Mouse (Mus musculus) heart, adult 18-20 months (tissue): Measurements from ENCODE around the gene Sept10. TPM values are rescaled to one million over a fixed set of nuclear protein-coding genes. Genes with fewer than 3 reads are reported as not detected.

ENCODE experiments used
- DNase-seq, 2 experiments: peaks; one replicate each; pipeline ENCODE4 v3.0.0; 2021 to 2022; ENCODE audit warnings: mixed read lengths in 1 of 2
- long read RNA-seq, 2 experiments: library from polyadenylated mRNA; stranded (forward); transcript quantifications; one replicate each; pipeline ENCODE4 v2.0.0; 2021
- total RNA-seq, 2 experiments: library from RNA; stranded (reverse); gene quantifications; 2 replicates each; pipeline ENCODE4 v1.2.3; 2021

The Sept10 gene
- 10 to 100 TPM; 15.0 to 16.6 TPM for total RNA-seq
- long read RNA-seq, experiment 1, partial matches to known transcripts: 1 of 6 reads
- long read RNA-seq, experiment 1, other reads (novel, unspliced or antisense): 3 of 6 reads
- long read RNA-seq, experiment 2, partial matches to known transcripts: 0 of 2 reads
- long read RNA-seq, experiment 2, other reads (novel, unspliced or antisense): 1 of 2 reads

DNA sequence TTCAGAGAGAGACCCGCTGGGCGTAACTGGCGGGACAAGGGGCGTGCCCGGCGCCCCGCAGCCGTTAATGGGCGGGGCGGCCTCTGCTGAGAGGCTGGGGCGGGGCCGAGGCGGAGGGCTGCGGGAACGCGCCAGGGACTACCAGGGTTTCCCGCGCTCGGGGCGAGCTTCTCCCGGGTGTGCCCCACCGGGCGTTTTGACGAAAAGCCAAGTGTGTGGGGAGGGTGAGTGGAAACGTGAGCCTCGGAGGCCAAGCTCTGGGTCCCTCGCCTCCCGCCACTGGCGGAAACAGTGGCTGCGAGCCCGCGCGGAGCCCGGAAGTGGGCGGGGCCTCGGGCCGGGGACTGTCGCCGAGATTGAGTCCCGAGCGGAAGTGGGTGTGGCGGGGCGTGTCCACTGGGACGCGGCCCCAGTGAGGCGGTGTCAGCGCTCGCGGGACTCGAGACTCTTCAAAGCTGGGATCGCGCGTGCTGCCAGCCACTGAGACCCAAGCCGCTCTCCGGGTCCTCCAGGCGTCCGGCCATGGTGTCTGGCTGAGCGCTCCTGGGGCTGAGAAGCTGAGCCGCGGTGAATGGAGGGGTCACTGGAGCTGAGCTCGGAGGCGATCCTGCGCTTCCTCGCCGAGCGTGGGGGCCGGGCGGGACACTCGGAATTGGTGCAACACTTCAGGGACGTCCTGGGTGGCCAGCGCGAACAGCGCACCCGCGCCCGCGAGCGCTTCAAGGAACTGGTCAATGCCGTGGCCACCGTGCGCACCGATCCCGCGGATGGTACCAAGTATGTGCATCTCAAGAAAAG is at the start of gene Sept10, which contains the start of gene Sowahc:
Sept10 (minus strand) TSS at position 375 of the 798 bp plus-strand sequence.
Sowahc (plus strand) TSS at position 481 of the 798 bp plus-strand sequence.
- DNase-seq: peak; percentile 98 to 99

GRCm38 (mm10) chr10:59268754-59269153 is 47.1 kb upstream of the Sept10 start:
- no peak for DNase-seq

GRCm38 (mm10) chr10:59268109-59268508 is 46.5 kb upstream of the Sept10 start:
- DNase-seq: no peak

GRCm38 (mm10) chr10:59267275-59267674 is 45.6 kb upstream of the Sept10 start:
- no peak for DNase-seq

- DNase-seq: peak; percentile 49 to 56
Measured at GRCm38 (mm10) chr10:59266097-59266496, 44.5 kb upstream of the Sept10 start.

- DNase-seq: peak; percentile 26 to 47
Measured at GRCm38 (mm10) chr10:59265674-59266073, 44.0 kb upstream of the Sept10 start.

- DNase-seq: peak; percentile 17 to 27
Measured at GRCm38 (mm10) chr10:59265067-59265466, 43.4 kb upstream of the Sept10 start.

- DNase-seq: no peak
Measured at GRCm38 (mm10) chr10:59262979-59263378, 41.3 kb upstream of the Sept10 start.

GRCm38 (mm10) chr10:59262021-59262420 is 40.4 kb upstream of the Sept10 start:
- DNase-seq: no peak

GRCm38 (mm10) chr10:59261603-59262002 is 40.0 kb upstream of the Sept10 start:
- DNase-seq: no peak

- no peak for DNase-seq
Measured at GRCm38 (mm10) chr10:59259572-59259971, 37.9 kb upstream of the Sept10 start.

DNA sequence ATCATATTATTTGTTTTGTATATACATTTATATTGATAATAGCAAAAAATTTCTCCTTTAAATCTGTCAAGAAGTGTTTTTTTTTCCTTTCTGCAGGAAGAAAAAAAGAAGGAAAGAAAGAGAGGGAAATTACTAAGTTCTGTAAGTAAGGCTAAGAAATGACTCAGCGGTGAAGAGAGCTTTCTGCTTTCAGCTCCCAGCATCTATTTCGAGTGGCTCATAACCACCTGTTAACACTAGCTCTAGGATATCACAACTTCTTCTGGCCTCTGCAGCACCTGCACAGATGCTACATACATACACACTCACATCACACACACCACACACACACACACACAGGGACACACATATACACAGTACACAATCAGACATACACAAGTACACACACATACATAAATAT is 34.9 kb upstream of the Sept10 start:
- DNase-seq: no peak

DNA sequence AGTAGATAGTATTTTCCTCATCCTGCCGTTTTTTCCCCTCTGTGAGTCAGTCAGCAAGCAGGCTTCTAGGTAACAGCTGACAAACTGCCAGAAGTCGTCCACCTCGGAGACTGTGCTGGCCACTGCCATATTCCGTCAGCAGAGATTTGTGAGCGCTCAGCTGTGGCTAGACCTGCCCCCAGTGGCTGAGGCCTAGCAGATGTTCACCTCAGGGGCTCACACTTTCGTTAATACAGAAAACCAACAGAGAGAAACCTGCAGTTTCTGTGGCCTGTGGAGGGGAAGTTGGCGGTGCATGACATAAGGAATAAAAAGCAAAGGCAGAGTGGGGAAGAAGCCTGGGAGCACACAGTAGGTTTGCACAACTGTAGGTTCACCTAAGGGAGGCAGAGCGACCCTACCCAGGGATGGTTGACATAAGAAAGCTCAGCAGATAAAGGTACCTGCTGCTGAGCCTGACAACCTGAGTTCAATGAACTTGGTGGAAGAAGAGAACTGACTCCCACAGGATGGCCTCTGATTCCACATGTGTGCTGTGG is 32.0 kb upstream of the Sept10 start:
- DNase-seq: no peak

GRCm38 (mm10) chr10:59252396-59252795 is 30.7 kb upstream of the Sept10 start:
- no peak for DNase-seq

DNA sequence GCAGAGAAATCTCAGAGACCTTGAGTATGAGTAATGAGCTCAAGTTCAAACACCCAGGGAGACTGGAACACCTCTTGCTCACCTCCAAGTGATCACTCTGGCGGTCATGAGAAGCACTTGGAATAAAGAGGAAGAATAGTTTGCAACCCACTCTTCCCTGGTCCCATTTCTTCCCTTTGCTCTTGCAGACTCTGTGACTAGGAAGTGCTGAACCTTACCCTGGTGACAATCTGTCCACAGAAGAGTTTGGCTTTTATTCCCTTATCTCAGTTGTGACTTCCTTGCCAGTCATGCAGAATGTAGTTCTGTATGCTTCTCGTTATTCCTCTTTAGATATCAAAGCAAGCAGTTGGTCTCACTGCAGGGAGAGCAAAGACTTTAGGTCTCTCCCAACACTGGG is 30.3 kb upstream of the Sept10 start:
- DNase-seq: no peak

DNA sequence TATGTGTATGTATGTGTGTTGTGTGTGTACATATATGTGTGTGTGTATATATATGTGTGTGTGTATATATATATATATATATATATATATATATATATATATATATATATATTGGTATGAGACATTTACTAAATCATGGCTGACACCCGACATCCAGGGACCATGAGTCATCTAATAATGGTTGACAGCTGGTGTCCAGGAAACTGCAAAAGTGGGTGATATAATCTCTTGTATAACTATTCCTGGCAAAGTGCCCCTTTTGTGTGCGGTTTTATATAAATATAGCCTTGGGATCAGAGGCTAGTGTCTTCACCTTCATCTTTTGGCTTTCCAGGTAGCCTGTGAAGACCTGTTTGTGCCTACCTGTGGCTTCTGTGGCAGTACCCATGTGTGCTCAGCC is 29.0 kb upstream of the Sept10 start:
- DNase-seq: no peak

GRCm38 (mm10) chr10:59249531-59249930 is 27.9 kb upstream of the Sept10 start:
- no peak for DNase-seq

DNA sequence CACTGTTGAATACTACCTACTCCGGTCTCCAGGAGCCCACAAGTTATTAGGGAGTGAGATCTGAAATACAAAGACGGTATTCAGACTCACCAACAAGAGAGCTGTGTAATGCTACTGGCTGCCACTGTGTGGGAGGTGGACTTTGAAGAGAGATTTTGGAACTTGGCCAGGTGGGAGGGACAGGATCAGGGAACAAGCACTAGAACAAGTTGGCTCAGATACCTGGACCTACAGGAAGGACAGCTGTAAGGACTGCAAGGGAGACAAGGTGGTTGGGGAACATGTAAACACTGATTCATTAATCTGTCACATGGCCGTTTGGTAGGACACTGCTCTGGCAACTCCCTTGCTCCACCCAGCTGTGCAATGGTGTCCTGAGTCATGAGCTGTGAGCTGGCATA is 19.5 kb upstream of the Sept10 start:
- peak; percentile 20 to 29 for DNase-seq

- no peak for DNase-seq
Measured at GRCm38 (mm10) chr10:59237757-59238156, 16.1 kb upstream of the Sept10 start.

DNA sequence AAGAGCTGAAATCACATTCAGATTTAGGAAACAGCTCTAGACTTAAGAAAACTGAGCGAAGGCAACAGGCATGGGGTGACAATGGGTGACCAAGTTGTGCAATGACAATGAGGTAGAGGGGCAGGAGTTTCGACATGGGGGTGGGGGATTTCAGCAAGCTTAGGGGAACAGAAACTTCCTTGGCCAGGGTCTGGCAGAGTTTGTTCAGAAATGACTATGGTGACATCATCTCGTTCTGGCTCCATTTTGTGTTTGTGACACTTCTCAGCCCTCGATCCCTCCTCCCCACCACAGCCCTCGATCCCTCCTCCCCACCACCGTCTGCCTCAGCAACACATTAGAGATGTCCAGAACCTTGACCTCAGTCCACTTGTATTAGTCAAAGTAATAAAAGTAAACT is 14.8 kb upstream of the Sept10 start:
- DNase-seq: peak in 1 of 2 experiments; percentile 28

DNA sequence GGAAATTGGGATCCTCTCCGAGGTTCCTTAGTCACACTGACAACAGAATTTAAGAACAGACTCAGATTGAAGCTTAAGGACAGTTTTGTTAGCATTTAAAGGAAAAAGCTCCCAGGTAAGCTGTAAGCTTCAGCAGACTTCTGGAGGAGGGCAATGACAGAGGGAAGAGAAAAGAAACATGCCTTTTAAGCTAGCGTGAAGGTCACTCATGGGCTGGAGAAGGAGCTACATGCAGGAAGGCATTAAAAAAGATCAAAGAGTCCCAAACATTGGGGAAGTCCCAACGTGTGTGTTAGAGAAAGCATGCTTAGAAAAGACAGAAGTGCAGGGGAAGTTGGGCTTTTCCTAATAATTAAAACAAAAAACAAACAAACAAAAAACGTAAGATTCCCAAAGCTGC is 14.2 kb upstream of the Sept10 start:
- DNase-seq: no peak

DNA sequence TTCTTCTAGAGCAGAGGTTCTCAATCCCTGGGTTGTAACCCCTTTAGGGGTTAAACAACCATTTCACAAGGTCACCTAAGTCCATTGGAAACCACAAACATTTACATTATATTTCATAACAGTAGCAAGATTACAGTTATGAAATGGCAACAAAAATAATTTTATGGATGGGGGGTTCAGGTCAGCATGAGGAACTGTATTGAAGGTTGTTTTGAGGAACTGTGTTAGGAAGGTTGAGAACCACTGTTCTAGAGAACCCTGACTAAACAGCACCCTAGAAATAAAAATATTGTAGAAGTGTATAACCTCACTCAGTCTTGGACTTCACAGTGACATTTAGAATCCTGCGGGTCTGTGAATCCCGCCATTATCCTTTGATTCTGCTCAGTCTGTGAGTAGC is 13.6 kb upstream of the Sept10 start:
- no peak for DNase-seq

DNA sequence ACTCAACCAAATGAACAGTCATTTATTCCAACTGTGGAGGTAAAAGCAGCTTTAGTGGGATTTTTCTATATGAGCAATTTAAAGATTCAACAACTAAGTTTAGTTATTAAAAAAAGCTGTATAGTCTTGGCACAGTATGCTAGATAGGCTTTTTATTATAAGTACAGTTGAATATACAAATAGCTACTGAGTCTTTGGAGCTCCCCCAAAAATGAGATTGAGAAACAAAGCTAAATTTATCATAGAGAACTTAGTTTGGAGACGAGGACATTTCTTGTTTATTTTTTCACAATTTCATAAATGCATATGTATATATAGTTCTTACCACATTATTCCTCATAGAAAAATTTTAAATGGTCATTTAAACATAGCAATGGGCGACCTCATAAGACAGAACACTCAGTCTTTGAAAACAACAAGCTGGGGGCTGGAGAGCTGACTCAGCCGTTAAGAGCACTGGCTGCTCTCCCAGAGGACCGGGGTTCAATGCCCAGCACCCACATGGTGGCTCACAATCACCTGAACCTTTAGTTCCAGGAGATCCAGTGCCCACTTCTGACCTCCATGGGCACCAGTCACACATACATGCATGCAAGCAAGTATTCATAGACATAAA is 7.7 kb upstream of the Sept10 start:
- no peak for DNase-seq
